Mouse (Mus musculus) v-Abl transformed pro-B cells (cell line): ENCODE results near the gene Tmem106a.
"Not testable (repeated sequence)": the region's sequence is repeated elsewhere in the genome, so short reads cannot be mapped to it uniquely, and the experiment has no call there.

Experiments used
- in situ Hi-C, 2 experiments: fragments of 400-800 bp; cut with MboI; formaldehyde crosslinking; loops; one replicate each; pipeline ENCODE4 v1.15.1; 2025; ENCODE audit not compliant: unreplicated experiment in 2 of 2

The Tmem106a gene

GRCm38 (mm10) chr11:101628733-101629417 lies 46.8 kb downstream of the Tmem106a start:
- in situ Hi-C loops = not testable (repeated sequence)

GRCm38 (mm10) chr11:101635660-101636059 lies 53.6 kb downstream of the Tmem106a start:
- in situ Hi-C loops = no loop called here

- in situ Hi-C loops = no loop called here
Measured at GRCm38 (mm10) chr11:101639761-101640160, 57.7 kb downstream of the Tmem106a start.

GRCm38 (mm10) chr11:101640857-101641709 lies 59.0 kb downstream of the Tmem106a start:
- in situ Hi-C loops = not testable (repeated sequence)
